Mouse (Mus musculus) NIH3T3 (cell line): Measurements from ENCODE around the gene Wfdc21.

Experiments used
- DNase-seq: peaks from one replicate; pipeline ENCODE4 v3.0.0-alpha.2; 2012; ENCODE audit warnings: low read depth

The Wfdc21 gene

GRCm38 (mm10) chr11:83746681-83747080, at the start of gene Wfdc21:
Gene Wfdc21, plus strand, starts transcription at chr11:83746940.
- DNase-seq, result no peak

- no peak for DNase-seq
Measured at GRCm38 (mm10) chr11:83703705-83704104, 43.0 kb upstream of the Wfdc21 start, which contains the start of gene Wfdc17. Gene Wfdc17, plus strand, starts transcription at chr11:83703991.

DNA sequence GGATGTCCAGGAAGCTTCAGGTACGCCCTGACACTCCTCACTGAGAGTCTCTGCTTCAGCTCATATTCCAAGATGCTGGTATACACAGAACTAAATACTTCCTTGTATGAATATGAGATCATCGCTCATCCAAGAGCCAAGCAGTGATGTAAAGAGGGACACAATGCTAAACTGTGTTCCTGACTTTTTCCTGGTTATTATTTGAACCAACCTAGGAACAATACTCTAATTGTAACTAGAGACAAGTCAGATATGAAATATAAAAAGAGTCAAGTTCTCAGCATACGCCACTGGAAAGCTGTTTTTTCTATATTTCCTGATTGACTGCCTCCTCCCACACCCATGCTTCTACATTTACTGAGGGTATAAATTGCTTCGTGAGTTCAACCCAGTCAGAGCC, 38.0 kb upstream of the Wfdc21 start, which contains the start of gene Wfdc18:
TSS of gene Wfdc18 (plus strand) at position 301 of the 400 bp plus-strand sequence.
- DNase-seq, result no peak

GRCm38 (mm10) chr11:83709683-83710082, 37.1 kb upstream of the Wfdc21 start:
- peak; percentile 18 for DNase-seq

- peak; percentile 55 for DNase-seq
Measured at GRCm38 (mm10) chr11:83712671-83713070, 34.1 kb upstream of the Wfdc21 start.

- DNase-seq, result no peak
Measured at GRCm38 (mm10) chr11:83713925-83714324, 32.8 kb upstream of the Wfdc21 start.

DNA sequence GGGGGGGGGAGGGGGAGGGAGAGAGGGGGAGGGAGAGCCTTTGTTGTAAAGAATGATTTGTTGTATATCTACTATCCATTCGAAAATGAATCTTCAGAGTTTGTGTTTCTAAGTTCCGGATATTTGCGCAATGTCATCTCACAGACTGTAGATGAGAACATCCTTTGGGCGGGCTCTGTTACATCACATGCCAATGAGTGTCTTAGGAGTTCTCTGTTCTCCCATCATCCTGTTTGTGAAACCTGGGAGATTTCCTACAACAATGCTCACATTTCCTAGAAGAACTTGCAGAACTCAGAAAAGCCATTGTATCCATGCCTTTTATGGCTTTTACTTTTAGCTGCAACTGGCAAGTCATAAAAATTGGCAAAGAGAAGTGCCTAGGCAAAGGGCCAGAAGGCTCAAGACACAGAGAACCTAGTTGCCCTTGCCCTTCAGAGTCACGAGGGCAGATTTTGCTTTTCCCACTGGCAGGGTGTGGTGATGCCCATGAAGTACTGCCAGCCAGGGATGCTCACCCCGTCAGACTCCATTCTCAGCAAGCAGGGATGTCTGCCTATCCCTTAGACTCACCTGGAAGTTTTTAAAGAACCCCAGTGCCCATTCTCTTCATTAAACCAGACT, 29.6 kb upstream of the Wfdc21 start:
- peak; percentile 61 for DNase-seq

GRCm38 (mm10) chr11:83720766-83721165, 26.0 kb upstream of the Wfdc21 start:
- peak; percentile 37 for DNase-seq

- peak; percentile 75 for DNase-seq
Measured at GRCm38 (mm10) chr11:83728757-83729432, 17.8 kb upstream of the Wfdc21 start.

GRCm38 (mm10) chr11:83731116-83731515, 15.6 kb upstream of the Wfdc21 start:
- DNase-seq, result peak; percentile 21

GRCm38 (mm10) chr11:83733071-83733640, 13.6 kb upstream of the Wfdc21 start:
- peak; percentile 18 for DNase-seq

- DNase-seq, result no peak
Measured at GRCm38 (mm10) chr11:83734215-83734614, 12.5 kb upstream of the Wfdc21 start.

DNA sequence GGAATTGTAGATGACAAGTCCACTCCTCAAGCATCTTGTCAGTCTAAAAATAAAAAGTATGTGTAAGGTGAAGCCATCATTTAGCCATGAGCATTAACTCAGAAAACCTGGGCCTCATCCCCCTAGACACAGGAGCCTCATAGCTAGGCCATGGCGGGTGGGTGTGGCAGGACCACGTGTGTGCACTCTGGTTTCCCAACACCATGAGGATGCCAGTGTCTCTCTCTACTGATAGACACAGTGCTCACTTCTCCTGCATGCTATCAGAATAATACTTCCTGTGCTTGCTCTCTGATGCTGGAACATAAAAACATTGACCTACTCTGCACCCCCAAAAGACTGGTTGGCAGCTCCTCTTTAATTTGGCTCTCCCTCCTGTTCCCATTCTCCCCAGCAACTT, 10.9 kb upstream of the Wfdc21 start:
- no peak for DNase-seq

GRCm38 (mm10) chr11:83737109-83737558, 9.6 kb upstream of the Wfdc21 start:
- no peak for DNase-seq

DNA sequence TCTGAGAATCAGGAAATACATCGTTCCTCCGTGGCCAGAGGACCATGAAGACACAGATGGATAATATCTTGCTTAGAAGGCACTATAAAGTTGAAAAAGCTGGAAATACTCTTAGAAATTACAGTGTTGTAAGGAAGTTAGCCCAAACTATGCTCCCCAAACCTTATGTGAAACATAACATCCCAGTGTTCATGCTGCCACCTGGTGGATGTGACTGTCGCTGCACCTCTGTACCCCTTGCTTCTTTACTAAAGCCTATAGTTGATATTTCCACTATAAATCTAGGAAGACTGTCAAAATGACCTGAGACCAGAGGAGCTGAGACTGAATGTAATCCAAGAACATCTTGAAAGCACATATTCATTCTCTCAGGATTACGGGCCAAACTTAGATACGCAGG, 7.5 kb upstream of the Wfdc21 start:
- DNase-seq, result peak; percentile 92

- DNase-seq, result no peak
Measured at GRCm38 (mm10) chr11:83740443-83740991, 6.2 kb upstream of the Wfdc21 start.

- no peak for DNase-seq
Measured at GRCm38 (mm10) chr11:83741841-83742240, 4.9 kb upstream of the Wfdc21 start.

DNA sequence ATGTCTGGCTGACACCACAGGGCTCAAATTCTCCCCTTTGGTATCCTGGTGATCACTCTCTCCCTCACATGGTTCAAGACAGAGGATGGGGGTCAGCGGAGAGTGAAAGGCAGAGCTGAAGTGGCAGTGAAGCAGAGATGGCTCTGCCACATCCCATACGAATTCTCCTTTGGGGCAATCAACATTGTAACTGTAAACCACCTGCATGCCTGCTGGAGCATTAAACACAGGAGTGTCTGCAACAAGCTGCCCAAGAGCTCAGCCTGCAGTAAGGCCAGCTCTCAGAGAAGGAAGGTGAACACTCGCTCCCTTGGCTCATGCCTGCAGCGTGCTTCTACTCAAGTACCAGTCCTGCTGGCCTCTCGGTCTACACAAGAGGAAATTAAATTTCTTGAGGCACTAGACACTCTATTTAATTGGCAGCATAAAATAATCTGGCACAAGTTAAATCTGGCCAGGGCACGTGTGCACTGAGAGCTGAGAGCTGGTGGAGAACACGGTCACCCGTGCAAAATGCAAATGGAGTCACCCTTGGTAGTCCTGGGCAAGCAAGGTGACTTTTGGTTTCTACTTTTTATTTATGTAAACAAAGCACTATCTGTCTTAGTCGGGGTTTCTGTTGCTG, 3.9 kb upstream of the Wfdc21 start:
- DNase-seq, result no peak

- DNase-seq, result no peak
Measured at GRCm38 (mm10) chr11:83743525-83743924, 3.2 kb upstream of the Wfdc21 start.

DNA sequence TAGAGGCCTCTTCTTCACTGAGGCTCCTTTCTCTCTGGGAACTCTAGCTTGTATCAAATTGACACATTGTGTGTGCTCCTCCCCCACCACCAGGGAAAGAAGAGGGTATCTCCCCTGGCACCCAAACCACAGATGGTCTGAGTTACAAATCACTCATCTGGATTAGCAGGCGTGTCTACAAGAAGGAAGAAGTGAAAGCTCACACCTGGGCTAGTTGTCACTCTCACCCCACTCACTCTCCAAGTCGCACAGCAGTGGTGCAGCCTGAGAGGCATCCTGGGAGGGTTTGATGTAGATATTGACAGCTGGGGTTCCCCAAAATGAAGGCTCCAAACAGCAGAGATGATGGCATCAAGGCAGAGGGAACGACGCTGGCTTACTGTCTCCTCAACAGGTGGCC, 588 bp upstream of the Wfdc21 start:
- DNase-seq, result no peak

DNA sequence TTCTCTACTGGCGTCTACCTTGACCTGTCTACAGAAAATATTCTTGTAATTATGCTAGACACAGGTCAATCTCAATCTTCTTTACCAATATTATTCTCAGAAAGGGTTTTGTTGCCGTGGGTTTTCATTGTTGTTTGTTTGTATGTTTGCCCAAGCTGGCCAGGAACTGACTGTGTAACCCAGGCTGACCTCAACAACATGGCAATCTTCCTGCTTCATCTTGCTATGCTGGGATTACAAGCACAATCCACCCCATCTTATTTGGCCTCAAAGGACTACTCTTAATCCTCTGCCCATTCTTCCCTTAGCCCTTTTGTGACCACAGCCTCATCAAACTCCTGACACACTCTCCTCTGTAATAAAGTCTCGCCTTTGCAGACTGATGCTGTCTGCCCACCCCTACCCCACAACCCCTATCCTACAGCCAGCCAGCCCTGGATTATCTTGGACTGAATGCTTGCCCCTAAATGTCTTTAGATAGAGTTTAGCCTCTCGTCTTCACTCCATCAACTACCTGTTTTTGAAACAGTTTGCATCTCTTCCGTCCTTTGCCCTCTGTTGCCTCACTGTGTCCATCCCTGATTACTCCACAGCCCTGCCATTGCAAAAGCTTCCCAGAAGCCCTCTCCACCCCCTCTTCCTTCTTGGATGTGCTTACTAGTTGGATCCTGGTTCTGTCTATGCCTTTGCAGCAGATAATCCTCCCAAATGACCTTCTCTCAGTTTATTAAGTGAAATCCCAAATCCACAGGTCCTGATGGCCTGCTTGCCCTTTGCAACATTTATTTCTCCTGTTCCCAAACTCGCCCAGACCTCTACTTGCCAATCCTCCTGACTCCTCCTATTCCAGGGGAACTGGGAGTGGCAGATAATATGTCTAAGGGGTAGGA, 881 bp downstream of the Wfdc21 start:
- DNase-seq, result no peak
